ENCODE assay signal across 8 mouse cellular contexts in the genomic region with DNA sequence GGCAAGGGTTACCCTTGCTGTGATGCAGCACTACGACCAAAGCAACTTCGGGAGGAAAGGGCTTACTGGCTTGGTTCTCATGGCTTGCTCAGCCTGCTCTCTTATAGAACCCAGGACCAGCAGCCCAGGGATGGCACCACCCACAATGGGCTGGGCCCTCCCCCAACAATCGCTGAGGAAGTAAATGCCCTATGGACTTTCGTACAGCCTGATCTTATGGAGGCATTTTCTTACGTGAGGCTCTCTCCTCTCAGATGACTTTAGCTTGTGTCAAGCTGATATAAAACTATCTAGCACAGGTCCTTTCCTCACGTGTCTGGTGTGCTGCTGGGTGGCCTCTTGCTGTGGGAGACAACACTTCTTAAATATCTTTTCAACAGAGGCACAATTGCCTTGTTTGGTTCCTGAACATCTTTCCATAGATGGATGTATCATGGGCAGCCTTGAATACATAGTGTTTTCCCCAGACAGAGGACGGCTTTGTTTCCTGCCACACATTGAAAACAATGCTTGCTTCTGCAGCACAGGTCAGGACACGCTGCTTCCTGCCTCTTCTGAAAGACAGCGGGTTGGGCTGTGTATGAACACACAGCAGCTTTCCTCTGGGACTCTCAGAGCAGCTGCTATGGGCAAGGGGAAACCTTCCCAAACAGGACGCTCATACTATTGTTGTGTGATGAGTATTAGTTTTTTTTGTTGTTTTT. TPM values are rescaled to one million over a fixed set of nuclear protein-coding genes. Genes with fewer than 3 reads are reported as not detected.
DNase-seq lines count a peak whose midpoint lies in the region; ATAC-seq and TF ChIP-seq lines count a peak whose summit lies in the region.

No protein-coding gene starts in this region.

- 20% methylated on average over 10 of the region's 10 CpGs for WGBS in hindbrain, embryonic 15.5 days
- WGBS in liver, postnatal 0 days (ENCODE audit: insufficient replicate concordance), result 62% methylated on average over 10 of the region's 10 CpGs

- no peak overlapping the region for H3K4me3 ChIP-seq in hindbrain, embryonic 15.5 days
- H3K4me3 ChIP-seq in liver, postnatal 0 days (ENCODE audit: low read depth, low read length), result no peak overlapping the region

- ATAC-seq in hindbrain, embryonic 15.5 days (ENCODE audit: low FRiP score, low read depth), result peak; percentile 48; the same call in 1 of the 2 replicates
- ATAC-seq in liver, postnatal 0 days, result peak; percentile 33; the same call in 1 of the 2 replicates

- H3K4me1 ChIP-seq in hindbrain, embryonic 15.5 days (replicated peaks), result 0 out of 2 replicates have a peak, but pooled peaks cover 10% of the 10 kb centered on the region
- no peaks in the 10 kb centered on the region for H3K4me1 ChIP-seq in liver, postnatal 0 days (ENCODE audit: insufficient read depth)

- TF ChIP-seq EP300 in liver, postnatal 0 days (IDR thresholded peaks at IDR 0.05; ENCODE audit: low read depth), result no peak

- peak overlapping the region; percentile 20 for H3K27ac ChIP-seq in hindbrain, embryonic 15.5 days (replicated peaks)
- 0 out of 2 replicates have a peak overlapping the region, but pooled peaks have one; percentile 16 for H3K27ac ChIP-seq in liver, postnatal 0 days (ENCODE audit: low read depth)

- H3K9me3 ChIP-seq in hindbrain, embryonic 15.5 days, result no peaks in the 10 kb centered on the region
- 0 out of 2 replicates have a peak, but pooled peaks cover 3% of the 10 kb centered on the region for H3K9me3 ChIP-seq in liver, postnatal 0 days (ENCODE audit: low read length)

- no peaks in the 10 kb centered on the region for H3K27me3 ChIP-seq in hindbrain, embryonic 15.5 days
- H3K27me3 ChIP-seq in liver, postnatal 0 days (ENCODE audit: insufficient read depth, low read length), result no peaks in the 10 kb centered on the region

- peak; percentile 32 for DNase-seq in adrenal gland, postnatal 14 days
- no peak for DNase-seq in adrenal gland, postnatal 25 days
- DNase-seq in urinary bladder, postnatal 14 days (ENCODE audit: low spot score), result peak; percentile 55
- no peak for DNase-seq in urinary bladder, postnatal 10 days (ENCODE audit: low spot score)
- no peak for DNase-seq in liver, postnatal 0 days
- DNase-seq in adrenal gland, adult 8-10 months, result no peak
- no peak for DNase-seq in cerebellum, adult 8-10 months

- no peak overlapping the region for H3K4me2 ChIP-seq in hindbrain, embryonic 15.5 days
- no peak overlapping the region for H3K4me2 ChIP-seq in liver, postnatal 0 days (ENCODE audit: low read depth, low read length)

- TF ChIP-seq CTCF in liver, postnatal 0 days (IDR thresholded peaks at IDR 0.05; ENCODE audit: low read depth), result no peak

- peaks cover 46% of the 10 kb centered on the region for H3K36me3 ChIP-seq in hindbrain, embryonic 15.5 days
- H3K36me3 ChIP-seq in liver, postnatal 0 days (replicated peaks; ENCODE audit: insufficient read depth, low read length), result peaks cover 22% of the 10 kb centered on the region

- no peak overlapping the region for H3K9ac ChIP-seq in hindbrain, embryonic 15.5 days
- H3K9ac ChIP-seq in liver, postnatal 0 days (replicated peaks), result no peak overlapping the region

RNA-seq across cellular contexts. Expression of a gene that starts 31.5 kb away (rescaled TPM):
- 31.0 and 35.9 TPM in 2 replicates for total RNA-seq in adrenal gland, postnatal 14 days (2021)
- 40.1 and 57.4 TPM in 2 replicates for total RNA-seq in adrenal gland, postnatal 25 days (2021)
- 35.3 and 37.1 TPM in 2 replicates for polyA plus RNA-seq in hindbrain, embryonic 15.5 days (2015; fragmentation: Nextera tagmentation; extraction: Ambion mirVana)
- polyA plus RNA-seq in liver, postnatal 0 days (2015; fragmentation: Nextera tagmentation; extraction: Ambion mirVana), result 10.0 and 12.9 TPM in 2 replicates
- 10 to 100 TPM; 43.3 to 60.0 (median 49.9) TPM for total RNA-seq in adrenal gland, adult 8-10 months (2022)

Comparison
In these comparisons a context has a peak if more than half of its experiments do, and no peak if none do; other contexts are left out.
1. DNase-seq: peak in adrenal gland, postnatal 14 days (single experiment) and urinary bladder, postnatal 14 days (single experiment); none in adrenal gland, postnatal 25 days (single experiment), urinary bladder, postnatal 10 days (single experiment), liver, postnatal 0 days (single experiment), adrenal gland, adult 8-10 months (single experiment) and cerebellum, adult 8-10 months (single experiment).